ENCODE assay signal across 1 mouse cellular context in the genomic region with DNA sequence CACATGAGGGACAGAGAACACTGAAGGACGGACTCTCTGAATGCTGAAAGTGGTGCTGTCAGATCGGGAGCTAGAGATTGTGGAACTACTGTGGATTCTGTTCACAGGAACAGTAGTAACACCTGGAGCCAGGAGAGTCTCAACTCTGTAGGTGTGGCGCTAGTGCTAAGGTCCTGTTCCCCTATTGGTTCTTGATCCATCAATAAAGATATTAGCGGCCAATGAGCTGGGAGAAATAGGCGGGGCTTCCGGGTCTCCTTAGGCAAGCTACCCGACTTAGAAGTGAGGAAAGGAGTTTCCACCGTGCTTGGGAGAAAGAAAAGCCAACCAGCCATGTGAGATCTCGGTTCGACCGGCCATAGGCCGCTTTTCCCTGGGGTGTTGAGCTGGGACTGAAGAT.
TF ChIP-seq lines count a peak whose summit lies in the region.

No protein-coding gene starts in this region.

TF ChIP-seq in ES-E14, 5 proteins besides CTCF, POLR2A, EP300 and RAD21 (continued from another document):
- no peak for TF ChIP-seq HCFC1 (IDR thresholded peaks at IDR 0.05; ENCODE audit: borderline replicate concordance, insufficient read depth, low read length)
- TF ChIP-seq CHD2 (IDR thresholded peaks at IDR 0.05; ENCODE audit: low read depth, low read length) = peak; percentile 41; the same call in 1 of the 2 replicates
- TF ChIP-seq ZC3H11A (IDR thresholded peaks at IDR 0.05; ENCODE audit: borderline replicate concordance, low read depth, low read length) = no peak
- TF ChIP-seq ZNF384 (IDR thresholded peaks at IDR 0.05; ENCODE audit: low read depth, low read length) = no peak
